Mouse (Mus musculus): Measurements from ENCODE around the gene Krt1. TPM values are rescaled to one million over a fixed set of nuclear protein-coding genes. Genes with fewer than 3 reads are reported as not detected.

Gene Krt1
- total RNA-seq (2015; ENCODE audit: low replicate concordance) (not detected in 2 replicates), total RNA-seq (2017; ENCODE audit: low replicate concordance) (not detected in 2 replicates)

DNA sequence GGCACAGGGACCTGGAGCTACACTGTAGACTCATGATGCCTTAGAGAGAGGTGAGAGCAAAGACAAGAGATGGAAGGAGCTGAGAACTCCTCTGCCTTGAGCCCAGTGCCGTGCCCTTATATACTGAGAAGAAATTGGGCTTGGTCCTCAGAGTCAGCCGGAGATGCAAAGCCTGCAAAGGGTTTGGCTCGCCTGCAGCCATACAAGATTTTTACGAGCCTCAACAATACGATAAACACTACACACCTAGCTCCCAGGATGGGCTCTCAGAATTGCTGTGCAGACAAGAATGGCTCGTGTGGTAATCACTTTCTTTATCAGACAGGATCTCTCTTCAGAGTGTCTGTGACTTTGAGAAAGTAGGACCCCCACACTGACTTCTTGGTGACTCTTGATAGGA is at the start of gene Krt1:
Krt1 (minus strand) TSS at position 101 of the 400 bp plus-strand sequence.
- ATAC-seq (replicated peaks; ENCODE audit: low FRiP score, poor library complexity, severe bottlenecking) = no peak

GRCm38 (mm10) chr15:101895216-101895615 is 44.6 kb upstream of the Krt1 start:
- no peak for ATAC-seq (replicated peaks; ENCODE audit: low FRiP score, poor library complexity, severe bottlenecking)

- no peak for ATAC-seq (replicated peaks; ENCODE audit: low FRiP score, poor library complexity, severe bottlenecking)
Observed at GRCm38 (mm10) chr15:101892820-101893219, 42.2 kb upstream of the Krt1 start, which contains the start of gene Krt76. Gene Krt76, minus strand, starts transcription at chr15:101892920.

- ATAC-seq (replicated peaks; ENCODE audit: low FRiP score, poor library complexity, severe bottlenecking) = no peak
Observed at GRCm38 (mm10) chr15:101879776-101880175, 29.2 kb upstream of the Krt1 start.

DNA sequence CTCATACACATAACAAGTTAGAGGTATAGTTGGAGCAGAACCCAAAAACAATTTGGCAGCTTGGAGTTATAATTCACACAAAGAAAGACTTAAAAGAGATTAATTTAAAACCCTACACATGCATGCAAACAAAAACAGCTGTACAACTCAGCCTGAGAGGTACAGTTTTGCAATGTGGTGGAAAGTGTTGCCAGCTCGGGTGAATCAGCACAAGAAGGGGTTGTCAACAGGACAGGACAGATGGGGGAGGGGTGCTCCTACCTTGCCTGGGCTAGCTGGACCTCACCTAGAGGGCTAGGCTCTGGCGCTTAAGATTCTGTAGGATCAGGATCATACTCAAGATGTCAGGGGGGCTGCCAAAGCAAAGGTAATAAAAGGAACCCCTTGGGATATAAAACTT is 27.4 kb upstream of the Krt1 start:
- no peak for ATAC-seq (replicated peaks; ENCODE audit: low FRiP score, poor library complexity, severe bottlenecking)

DNA sequence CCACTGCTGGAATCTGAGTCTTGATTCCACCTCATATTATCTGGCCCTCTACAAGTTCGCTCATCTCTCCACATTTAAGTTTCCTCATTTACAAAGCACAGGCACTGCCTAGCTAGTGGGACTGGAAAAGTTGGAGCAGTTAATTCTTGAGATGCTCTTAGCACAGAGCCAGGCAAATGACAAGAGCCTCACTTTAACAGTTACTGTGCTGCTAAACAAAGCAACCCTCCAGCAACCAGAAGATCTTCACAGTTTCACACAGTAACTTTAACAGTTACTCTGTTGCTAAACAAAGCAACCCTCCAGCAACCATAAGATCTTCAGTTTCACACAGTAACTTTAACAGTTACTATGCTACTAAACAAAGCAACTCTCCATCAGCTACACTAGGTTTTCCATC is 23.8 kb upstream of the Krt1 start:
- no peak for ATAC-seq (replicated peaks; ENCODE audit: low FRiP score, poor library complexity, severe bottlenecking)

DNA sequence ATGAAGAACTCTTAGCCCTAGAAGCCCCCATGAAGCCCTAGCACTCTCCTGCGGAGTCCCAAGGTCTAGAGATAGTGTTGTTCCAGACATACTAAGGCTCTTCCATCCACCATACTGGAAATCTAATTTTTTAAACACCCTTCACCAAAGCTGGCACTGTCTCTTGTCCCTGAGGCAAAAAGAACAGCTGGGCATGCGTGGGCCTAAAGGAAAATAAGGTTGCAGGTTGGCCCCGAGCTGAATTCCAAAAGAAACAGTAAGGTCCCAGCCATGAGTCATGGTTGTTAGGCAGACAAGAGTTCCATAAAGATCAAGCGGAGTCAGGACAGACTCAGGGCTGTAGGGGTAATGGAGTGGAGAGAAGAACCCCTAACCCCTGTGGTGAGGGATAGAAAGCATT is 22.6 kb upstream of the Krt1 start:
- no peak for ATAC-seq (replicated peaks; ENCODE audit: low FRiP score, poor library complexity, severe bottlenecking)

GRCm38 (mm10) chr15:101869431-101869830 is 18.8 kb upstream of the Krt1 start, which contains the start of gene Krt77:
Gene Krt77, minus strand, starts transcription at chr15:101869705.
- ATAC-seq (replicated peaks; ENCODE audit: low FRiP score, poor library complexity, severe bottlenecking) = no peak

GRCm38 (mm10) chr15:101866754-101867153 is 16.2 kb upstream of the Krt1 start:
- no peak for ATAC-seq (replicated peaks; ENCODE audit: low FRiP score, poor library complexity, severe bottlenecking)

- no peak for ATAC-seq (replicated peaks; ENCODE audit: low FRiP score, poor library complexity, severe bottlenecking)
Observed at GRCm38 (mm10) chr15:101860421-101861130, 10.0 kb upstream of the Krt1 start.

DNA sequence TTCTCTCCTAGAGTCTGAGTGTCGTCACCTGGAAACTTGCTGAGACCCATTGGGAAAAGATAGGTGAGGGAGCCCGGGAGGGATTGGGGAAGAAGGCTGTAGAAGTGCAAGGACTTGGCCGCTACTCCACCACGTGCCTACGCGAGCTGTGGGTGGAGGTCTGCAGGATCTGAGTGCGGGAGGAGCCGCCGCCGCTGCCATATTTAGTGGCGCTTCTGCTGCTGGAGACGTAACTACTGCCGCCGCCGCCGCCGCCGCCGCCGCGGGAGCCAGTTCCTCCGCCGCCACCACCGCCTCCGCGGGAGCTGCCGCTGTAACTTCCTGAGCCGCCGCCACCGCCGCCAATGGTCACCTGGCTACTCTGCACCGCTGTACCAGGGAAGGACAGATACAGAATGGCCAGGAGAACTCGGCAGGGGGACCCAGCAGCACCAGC is 9.2 kb upstream of the Krt1 start:
- ATAC-seq (replicated peaks; ENCODE audit: low FRiP score, poor library complexity, severe bottlenecking) = no peak

- no peak for ATAC-seq (replicated peaks; ENCODE audit: low FRiP score, poor library complexity, severe bottlenecking)
Observed at GRCm38 (mm10) chr15:101858673-101859425, 8.3 kb upstream of the Krt1 start.

DNA sequence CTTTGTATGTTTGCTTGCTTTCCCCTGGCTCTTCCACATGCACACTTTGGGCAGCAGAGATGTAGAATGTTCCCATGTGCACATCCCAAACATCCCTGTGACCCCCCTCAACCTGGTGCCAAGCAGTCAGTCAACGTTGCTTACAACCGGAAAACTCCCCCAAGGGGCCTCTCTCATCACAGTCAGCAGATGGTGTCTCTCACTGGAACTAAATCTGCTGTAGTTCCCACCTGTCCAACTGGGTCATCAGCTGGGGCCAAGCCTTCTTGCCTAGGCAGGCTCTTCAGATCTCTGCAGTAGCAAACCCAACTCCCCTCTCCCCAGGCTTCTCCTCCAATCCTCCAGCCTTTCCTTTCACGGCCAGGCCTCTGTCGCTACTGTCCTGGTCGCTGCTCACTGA is 6.1 kb upstream of the Krt1 start:
- no peak for ATAC-seq (replicated peaks; ENCODE audit: low FRiP score, poor library complexity, severe bottlenecking)

GRCm38 (mm10) chr15:101855732-101856131 is 5.1 kb upstream of the Krt1 start:
- no peak for ATAC-seq (replicated peaks; ENCODE audit: low FRiP score, poor library complexity, severe bottlenecking)

GRCm38 (mm10) chr15:101854294-101854693 is 3.7 kb upstream of the Krt1 start:
- no peak for ATAC-seq (replicated peaks; ENCODE audit: low FRiP score, poor library complexity, severe bottlenecking)

- no peak for ATAC-seq (replicated peaks; ENCODE audit: low FRiP score, poor library complexity, severe bottlenecking)
Observed at GRCm38 (mm10) chr15:101852571-101852970, 2.0 kb upstream of the Krt1 start.

- no peak for ATAC-seq (replicated peaks; ENCODE audit: low FRiP score, poor library complexity, severe bottlenecking)
Observed at GRCm38 (mm10) chr15:101845971-101846403, 4.6 kb downstream of the Krt1 start.

DNA sequence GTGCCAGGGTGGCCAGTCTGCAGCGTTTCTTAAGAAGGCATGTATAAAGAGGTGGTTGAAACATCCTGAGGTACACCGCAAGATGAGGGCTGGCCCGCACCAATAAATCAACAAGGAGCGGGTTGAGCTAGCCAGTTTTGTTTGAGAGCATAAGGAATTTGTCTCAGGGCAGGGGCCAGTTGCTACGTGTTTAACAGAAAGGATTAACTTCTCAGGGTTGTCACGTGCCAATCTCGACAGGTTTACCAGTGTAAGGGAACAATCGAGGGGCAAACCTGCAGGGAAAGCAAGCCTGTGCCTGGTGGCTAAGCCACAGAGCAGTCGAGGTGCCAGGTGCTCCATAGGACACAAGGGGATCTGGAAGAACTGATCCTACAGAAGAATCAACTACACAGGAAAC is 7.4 kb downstream of the Krt1 start:
- no peak for ATAC-seq (replicated peaks; ENCODE audit: low FRiP score, poor library complexity, severe bottlenecking)

GRCm38 (mm10) chr15:101834784-101835328 is 15.7 kb downstream of the Krt1 start:
- no peak for ATAC-seq (replicated peaks; ENCODE audit: low FRiP score, poor library complexity, severe bottlenecking)

GRCm38 (mm10) chr15:101833131-101833530 is 17.5 kb downstream of the Krt1 start:
- no peak for ATAC-seq (replicated peaks; ENCODE audit: low FRiP score, poor library complexity, severe bottlenecking)

DNA sequence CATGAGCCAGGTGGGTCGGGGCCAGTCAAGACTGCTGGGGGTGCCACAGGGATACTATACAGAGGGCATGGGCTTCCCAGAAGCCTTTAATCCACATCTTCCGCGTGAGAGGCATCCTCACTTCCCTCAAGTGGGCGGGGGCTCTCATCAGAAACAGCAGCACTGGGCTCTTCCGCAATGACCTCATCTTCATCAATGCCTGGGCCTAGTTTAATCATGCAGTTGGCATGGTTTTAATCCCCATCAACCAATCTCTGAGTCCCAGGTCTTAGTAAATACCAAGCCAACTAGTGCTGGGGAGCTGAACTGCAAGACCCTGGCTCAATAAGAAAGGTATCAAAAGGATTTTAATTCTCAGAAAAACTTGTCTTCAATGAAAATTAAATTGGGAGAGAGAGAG is 21.2 kb downstream of the Krt1 start:
- ATAC-seq (replicated peaks; ENCODE audit: low FRiP score, poor library complexity, severe bottlenecking) = no peak
